Mouse (Mus musculus): ENCODE measurements at regions not wholly inside any gene's neighbourhood (a gene's known extent, or its start where the extent isn't known, plus 50 kb on each side); places are given as distances from the start of the nearest gene placed in this dataset.

DNA sequence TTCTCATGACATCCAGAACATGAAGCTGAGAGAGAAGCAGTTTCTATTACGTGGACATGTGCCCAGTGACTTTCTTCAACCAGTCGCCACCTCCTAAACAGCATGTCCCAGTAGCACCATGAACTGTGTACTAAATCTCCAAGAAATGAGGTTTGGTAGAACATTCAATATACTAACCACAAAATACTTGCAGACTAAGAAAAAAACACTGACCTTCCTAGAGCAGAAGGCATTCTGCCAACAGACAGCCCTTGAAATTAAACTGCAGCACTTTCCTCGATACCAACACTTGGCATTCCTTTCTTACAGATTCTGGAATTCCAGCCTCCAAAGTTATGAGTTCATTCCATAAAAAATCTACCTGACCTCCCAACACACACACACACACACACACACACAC, 166.6 kb downstream of the Atp6ap1l start:
- no peak for DNase-seq (ENCODE audit: low spot score in 2 of 2)

GRCm38 (mm10) chr13:90733265-90733664, 171.9 kb downstream of the Atp6ap1l start:
- no peak for DNase-seq (ENCODE audit: low spot score in 2 of 2)

GRCm38 (mm10) chr13:90729078-90729477, 176.1 kb downstream of the Atp6ap1l start:
- no peak for DNase-seq (ENCODE audit: low spot score in 2 of 2)

DNA sequence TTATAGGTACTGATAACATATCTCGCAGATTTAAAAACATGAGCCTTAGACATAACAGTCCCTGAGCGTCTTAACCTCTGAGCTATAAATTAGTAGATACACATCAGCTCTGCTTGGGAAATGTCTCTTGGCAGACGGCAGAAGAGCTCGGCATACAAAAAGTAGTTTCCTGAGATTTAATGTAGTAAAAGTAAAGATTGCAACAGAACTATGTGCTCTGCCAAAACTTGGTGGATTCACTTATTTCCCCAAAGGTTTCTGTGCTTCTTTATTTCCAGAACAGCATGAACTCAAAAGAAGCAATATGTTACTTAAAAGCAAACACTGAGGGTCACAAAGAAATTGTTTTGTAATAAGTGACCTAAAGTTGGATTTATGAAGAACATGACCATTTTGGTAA, 177.3 kb downstream of the Atp6ap1l start:
- DNase-seq (ENCODE audit: low spot score in 2 of 2) = no peak

DNA sequence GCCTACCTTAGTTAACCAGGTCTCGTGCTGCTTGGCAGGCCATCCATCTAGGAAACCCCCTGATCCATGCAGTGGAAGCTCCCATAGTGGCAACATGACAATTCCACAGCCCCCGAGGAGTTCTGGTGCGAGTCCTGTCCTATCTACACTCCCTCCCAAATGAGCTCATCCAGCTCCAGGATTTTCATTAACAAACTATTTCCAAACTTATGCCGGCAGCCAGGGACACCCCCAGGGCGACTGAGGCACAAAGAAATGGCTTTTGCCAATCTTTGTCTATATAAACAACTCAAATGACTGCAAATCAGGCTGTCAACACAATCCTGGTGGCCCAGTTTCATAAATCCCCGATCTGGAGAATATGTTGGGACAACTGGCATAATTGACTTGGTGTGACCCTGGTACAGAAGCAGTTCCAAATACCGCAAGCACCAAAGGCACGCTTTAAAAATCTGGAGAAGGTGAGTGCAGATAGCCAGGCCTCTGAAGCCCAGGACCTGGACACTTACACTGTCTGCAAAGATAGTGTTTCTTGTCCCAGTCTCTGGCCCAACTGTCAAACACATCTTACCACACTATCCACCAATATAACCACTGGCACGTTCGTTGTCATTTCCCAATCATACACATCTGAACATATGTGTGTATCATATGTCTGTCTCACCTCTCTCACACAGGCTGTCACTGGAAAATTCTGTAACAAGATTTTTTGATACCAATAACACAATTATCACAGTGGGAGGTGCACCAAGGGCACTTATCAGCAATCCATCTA, 179.9 kb downstream of the Atp6ap1l start:
- no peak for DNase-seq (ENCODE audit: low spot score in 2 of 2)

DNA sequence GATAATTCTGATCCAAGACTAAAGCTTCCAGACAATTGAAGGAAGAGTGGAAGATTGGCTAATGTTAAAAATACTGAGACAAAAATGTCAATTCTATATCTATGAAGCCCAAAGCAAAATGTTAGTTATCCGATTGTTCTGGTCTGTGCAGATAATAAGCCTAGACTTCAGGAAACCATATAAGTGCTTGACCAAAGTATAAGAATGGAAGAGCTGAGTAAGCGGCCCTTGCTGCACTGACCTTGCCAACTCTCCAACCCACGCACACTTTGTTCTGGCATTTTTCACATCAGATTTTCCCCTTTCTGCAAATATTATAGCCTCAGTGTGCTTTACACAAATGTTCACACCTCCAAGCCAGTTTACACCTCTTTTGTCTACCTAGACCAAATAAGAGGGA, 180.6 kb downstream of the Atp6ap1l start:
- DNase-seq (ENCODE audit: low spot score in 2 of 2) = no peak

DNA sequence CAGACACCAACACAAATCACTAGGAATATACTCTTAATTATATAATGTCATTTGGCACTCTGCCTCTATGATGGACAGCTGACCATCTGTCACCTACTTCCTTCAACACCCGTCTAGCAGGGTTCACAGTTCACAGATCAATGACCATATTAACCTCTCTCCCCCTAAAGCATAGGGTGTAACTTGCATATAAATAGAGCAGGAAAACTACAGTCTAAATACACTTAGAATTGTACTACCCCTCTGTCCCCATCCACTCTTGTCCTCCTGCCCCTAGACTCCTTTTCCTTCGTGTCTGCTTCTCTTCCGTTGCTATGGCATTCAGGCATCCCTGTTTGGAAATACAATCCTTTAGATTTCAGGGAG, 181.6 kb downstream of the Atp6ap1l start:
- DNase-seq (ENCODE audit: low spot score in 2 of 2) = no peak

- DNase-seq (ENCODE audit: low spot score in 2 of 2) = no peak
Observed at GRCm38 (mm10) chr13:90722599-90723532, 182.3 kb downstream of the Atp6ap1l start.

GRCm38 (mm10) chr13:90684324-90684723, 220.8 kb downstream of the Atp6ap1l start:
- no peak for DNase-seq (ENCODE audit: low spot score in 2 of 2)

DNA sequence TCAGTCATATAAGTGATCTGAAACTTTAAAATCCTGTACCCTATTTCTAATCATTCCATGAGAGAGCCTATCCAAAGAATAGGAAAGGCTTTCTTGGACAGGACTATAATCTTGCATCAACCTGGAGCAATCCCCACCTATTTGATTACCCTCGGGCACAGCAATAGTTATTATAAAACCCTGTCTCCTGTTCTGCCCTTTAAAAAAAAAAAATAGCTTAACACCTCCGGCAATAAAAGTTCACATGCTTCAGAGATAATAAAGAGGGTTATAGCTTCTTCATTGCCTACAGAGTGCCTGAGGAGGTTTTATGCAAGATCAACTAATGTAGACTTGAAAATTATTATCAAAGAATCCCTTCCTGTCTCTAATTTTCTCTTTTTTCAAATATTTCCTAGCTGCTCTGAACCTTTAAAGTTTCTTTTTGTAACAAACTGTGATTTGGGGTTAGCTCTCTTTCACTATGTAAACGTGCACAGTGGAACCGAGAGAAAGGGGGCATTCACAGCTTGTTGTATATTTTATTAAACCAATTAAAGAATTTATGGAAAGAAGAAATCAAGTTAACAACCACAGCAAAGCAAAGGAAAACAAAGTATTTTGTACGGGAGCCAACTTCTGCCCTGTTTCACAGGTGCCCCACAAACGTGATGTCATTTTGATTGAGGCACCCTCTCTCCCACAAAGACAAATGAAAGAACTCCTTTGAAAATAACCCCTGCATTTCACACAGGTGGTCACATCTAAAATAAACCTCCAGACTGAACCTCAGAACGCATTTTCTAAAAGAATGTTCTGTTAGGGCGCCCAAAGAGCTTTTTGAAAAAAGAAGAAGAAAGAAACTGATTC, 225.8 kb downstream of the Atp6ap1l start:
- DNase-seq (ENCODE audit: low spot score in 2 of 2) = no peak

- DNase-seq (ENCODE audit: low spot score in 2 of 2) = no peak
Observed at GRCm38 (mm10) chr13:90673823-90674222, 231.3 kb downstream of the Atp6ap1l start.

- DNase-seq (ENCODE audit: low spot score in 2 of 2) = no peak
Observed at GRCm38 (mm10) chr13:90673079-90673478, 232.1 kb downstream of the Atp6ap1l start.

GRCm38 (mm10) chr13:90661567-90662141, 243.5 kb downstream of the Atp6ap1l start:
- DNase-seq (ENCODE audit: low spot score in 2 of 2) = no peak

DNA sequence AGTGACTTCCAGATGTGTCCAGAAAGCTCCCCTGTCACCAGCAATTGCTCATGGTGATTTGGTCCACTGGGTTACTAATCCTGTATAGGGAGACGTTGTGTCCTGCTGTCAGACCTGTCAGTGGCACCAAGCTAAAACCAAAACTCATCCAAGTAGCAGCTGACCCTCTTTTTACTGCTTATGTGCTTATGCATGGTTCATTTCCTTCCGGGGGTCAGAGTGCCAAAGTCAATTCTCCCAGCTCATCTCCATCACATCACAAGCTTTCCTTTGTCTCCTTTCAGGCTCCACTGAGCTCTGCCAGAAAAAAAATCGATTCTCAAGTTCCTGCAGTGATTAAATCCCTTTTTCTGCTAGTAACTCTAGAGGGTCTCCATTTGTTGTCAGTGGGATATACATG, 244.2 kb downstream of the Atp6ap1l start:
- DNase-seq (ENCODE audit: low spot score in 2 of 2) = no peak

DNA sequence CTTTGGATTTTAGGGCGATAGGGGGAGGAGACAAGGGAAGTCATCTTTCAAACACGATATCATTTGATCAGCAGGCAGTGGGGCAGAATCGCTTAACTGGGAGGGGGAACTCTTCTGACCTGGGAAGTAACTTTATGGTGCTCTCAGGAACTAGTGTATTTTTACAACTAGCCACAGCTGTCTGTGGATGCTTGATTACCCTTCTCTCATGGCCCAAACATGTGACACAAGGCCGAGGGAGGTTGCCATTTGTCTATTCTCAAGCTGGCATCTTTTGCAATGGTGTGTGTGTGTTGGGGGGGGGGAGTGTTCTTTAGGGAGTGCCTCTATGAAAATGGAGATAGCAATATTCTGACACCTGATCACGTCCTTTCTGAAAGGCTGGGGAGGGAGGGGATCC, 246.1 kb downstream of the Atp6ap1l start:
- no peak for DNase-seq (ENCODE audit: low spot score in 2 of 2)

DNA sequence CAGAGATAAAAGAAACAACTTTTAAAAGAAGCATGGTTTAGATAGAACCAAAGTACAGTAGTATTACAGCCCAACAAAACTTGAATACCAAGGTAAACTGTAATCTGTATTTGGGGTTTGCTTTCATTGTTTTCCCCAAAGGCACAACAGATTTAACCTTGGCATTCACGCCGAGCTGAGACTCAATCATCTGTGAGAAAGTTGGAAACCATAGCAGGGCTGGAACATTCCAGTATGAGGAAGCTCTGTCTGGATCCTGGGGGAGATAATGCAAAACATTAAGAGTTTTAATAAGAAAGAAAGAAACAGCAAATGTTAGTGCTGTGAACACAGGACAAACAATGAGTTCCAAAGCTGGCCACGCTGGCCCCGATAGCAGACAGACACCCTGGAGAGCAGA, 258.8 kb downstream of the Atp6ap1l start:
- no peak for DNase-seq (ENCODE audit: low spot score in 2 of 2)

- DNase-seq (ENCODE audit: low spot score in 2 of 2) = peak in 1 of 2 experiments; percentile 5
Observed at GRCm38 (mm10) chr13:90644216-90644615, 260.9 kb downstream of the Atp6ap1l start.

GRCm38 (mm10) chr13:90643575-90644215, 261.5 kb downstream of the Atp6ap1l start:
- DNase-seq (ENCODE audit: low spot score in 2 of 2) = no peak

DNA sequence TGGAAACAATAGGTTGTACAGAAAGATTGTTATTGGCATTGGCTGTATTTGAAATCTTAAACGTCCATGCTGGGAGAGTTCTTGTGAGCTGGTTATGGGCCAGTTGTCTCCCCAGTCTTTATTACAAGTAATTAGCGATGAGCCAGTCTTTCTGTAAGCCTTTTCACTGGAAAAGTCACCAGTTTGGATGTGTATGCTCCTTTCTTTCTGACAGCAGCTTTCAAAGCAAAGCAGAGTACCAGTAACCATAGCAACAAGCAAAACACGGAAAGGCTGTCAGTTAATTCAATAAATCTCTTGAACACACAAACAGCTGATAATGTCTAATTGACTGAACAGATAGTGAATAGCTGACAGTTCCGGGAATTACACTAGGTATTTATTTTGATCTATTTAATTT, 262.0 kb downstream of the Atp6ap1l start:
- no peak for DNase-seq (ENCODE audit: low spot score in 2 of 2)

DNA sequence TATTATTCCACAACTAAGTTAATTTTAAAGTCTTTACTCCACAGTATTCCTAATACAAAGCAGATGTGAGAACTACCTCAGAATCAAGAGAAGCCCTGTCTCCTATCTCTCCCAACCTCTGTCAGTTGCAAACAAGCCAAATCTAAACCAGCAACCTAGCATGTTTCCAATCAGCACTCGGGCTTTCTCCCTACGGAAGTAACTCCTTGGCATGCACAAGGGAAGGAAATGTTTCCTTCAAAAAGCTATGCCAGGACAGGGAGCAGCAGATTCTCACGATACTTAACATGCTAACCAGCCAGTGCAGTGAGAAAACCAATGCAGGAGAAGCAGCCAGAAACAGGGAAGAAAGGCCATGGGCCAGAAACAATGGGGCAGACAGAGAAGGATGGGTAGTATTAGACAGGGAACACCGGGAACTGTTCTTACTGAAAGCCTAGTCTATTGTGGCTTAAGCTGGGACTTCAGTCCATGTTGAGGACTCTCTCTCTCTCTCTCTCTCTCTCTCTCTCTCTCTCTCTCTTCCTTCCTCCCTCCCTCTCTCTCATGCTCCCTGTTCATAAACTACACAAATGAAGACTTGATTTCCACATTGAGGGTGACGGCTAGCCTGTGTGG, 262.8 kb downstream of the Atp6ap1l start:
- DNase-seq (ENCODE audit: low spot score in 2 of 2) = no peak
